Mouse (Mus musculus): ENCODE results near the gene Nxpe2.
A peak's percentile ranks its signal among the peaks of the same experiment; 100 is the strongest.
"Not testable (repeated sequence)": the region's sequence is repeated elsewhere in the genome, so short reads cannot be mapped to it uniquely, and the experiment has no call there.

Gene Nxpe2

GRCm38 (mm10) chr9:48353148-48353698 lies at the start of gene Nxpe2:
TSS of gene Nxpe2 (minus strand) at chr9:48353454.
- DNase-seq (ENCODE audit: low spot score): no peak

GRCm38 (mm10) chr9:48389983-48390382 lies 36.7 kb upstream of the Nxpe2 start:
- no peak for DNase-seq (ENCODE audit: low spot score)

- DNase-seq (ENCODE audit: low spot score): no peak
Observed at GRCm38 (mm10) chr9:48388451-48388850, 35.2 kb upstream of the Nxpe2 start.

- DNase-seq (ENCODE audit: low spot score): no peak
Observed at GRCm38 (mm10) chr9:48374357-48374756, 21.1 kb upstream of the Nxpe2 start.

- DNase-seq (ENCODE audit: low spot score): no peak
Observed at GRCm38 (mm10) chr9:48373232-48373878, 20.1 kb upstream of the Nxpe2 start.

GRCm38 (mm10) chr9:48362743-48363142 lies 9.5 kb upstream of the Nxpe2 start:
- no peak for DNase-seq (ENCODE audit: low spot score)

GRCm38 (mm10) chr9:48361815-48362631 lies 8.8 kb upstream of the Nxpe2 start:
- no peak for DNase-seq (ENCODE audit: low spot score)

GRCm38 (mm10) chr9:48360826-48361225 lies 7.6 kb upstream of the Nxpe2 start:
- DNase-seq (ENCODE audit: low spot score): no peak

GRCm38 (mm10) chr9:48357097-48357496 lies 3.8 kb upstream of the Nxpe2 start:
- DNase-seq (ENCODE audit: low spot score): no peak

GRCm38 (mm10) chr9:48354793-48355192 lies 1.5 kb upstream of the Nxpe2 start:
- peak; percentile 66 for DNase-seq (ENCODE audit: low spot score)

- no peak for DNase-seq (ENCODE audit: low spot score)
Observed at GRCm38 (mm10) chr9:48354122-48354521, 868 bp upstream of the Nxpe2 start.

- no peak for DNase-seq (ENCODE audit: low spot score)
Observed at GRCm38 (mm10) chr9:48345866-48346265, 7.4 kb downstream of the Nxpe2 start.

GRCm38 (mm10) chr9:48345456-48345855 lies 7.8 kb downstream of the Nxpe2 start:
- DNase-seq (ENCODE audit: low spot score): no peak

GRCm38 (mm10) chr9:48340708-48341380 lies 12.4 kb downstream of the Nxpe2 start:
- no peak for DNase-seq (ENCODE audit: low spot score)

GRCm38 (mm10) chr9:48339563-48339962 lies 13.7 kb downstream of the Nxpe2 start:
- DNase-seq (ENCODE audit: low spot score): no peak

- DNase-seq (ENCODE audit: low spot score): no peak
Observed at GRCm38 (mm10) chr9:48338783-48339455, 14.3 kb downstream of the Nxpe2 start.

- no peak for DNase-seq (ENCODE audit: low spot score)
Observed at GRCm38 (mm10) chr9:48329597-48329996, 23.7 kb downstream of the Nxpe2 start.

GRCm38 (mm10) chr9:48326338-48326737 lies 26.9 kb downstream of the Nxpe2 start:
- no peak for DNase-seq (ENCODE audit: low spot score)

GRCm38 (mm10) chr9:48315825-48316224 lies 37.4 kb downstream of the Nxpe2 start:
- no peak for DNase-seq (ENCODE audit: low spot score)

- DNase-seq (ENCODE audit: low spot score): no peak
Observed at GRCm38 (mm10) chr9:48314194-48314593, 39.1 kb downstream of the Nxpe2 start.

GRCm38 (mm10) chr9:48311241-48311640 lies 42.0 kb downstream of the Nxpe2 start:
- no peak for DNase-seq (ENCODE audit: low spot score)

GRCm38 (mm10) chr9:48303564-48303963 lies 49.7 kb downstream of the Nxpe2 start:
- not testable (repeated sequence) for DNase-seq (ENCODE audit: low spot score)

Data from left cerebral cortex, adult 11 months (tissue).